Mouse (Mus musculus) testis, adult 2 months (tissue): ENCODE results near the gene Pramef8.

Source experiments
- CTCF ChIP-seq: fragments of 200-500 bp; IDR thresholded peaks from 2 replicates; pipeline ENCODE4 v1.5.1; 2012; ENCODE audit warnings: low read depth, mild to moderate bottlenecking, inconsistent platforms, low read length, moderate library complexity; ENCODE audit not compliant: control insufficient read depth, insufficient read depth, insufficient replicate concordance
- POLR2A ChIP-seq: fragments of 200-500 bp; IDR thresholded peaks from 2 replicates; pipeline ENCODE4 v1.6.1; 2012; ENCODE audit warnings: low read depth, mild to moderate bottlenecking, inconsistent platforms, low read length, moderate library complexity; ENCODE audit not compliant: control insufficient read depth

DNA sequence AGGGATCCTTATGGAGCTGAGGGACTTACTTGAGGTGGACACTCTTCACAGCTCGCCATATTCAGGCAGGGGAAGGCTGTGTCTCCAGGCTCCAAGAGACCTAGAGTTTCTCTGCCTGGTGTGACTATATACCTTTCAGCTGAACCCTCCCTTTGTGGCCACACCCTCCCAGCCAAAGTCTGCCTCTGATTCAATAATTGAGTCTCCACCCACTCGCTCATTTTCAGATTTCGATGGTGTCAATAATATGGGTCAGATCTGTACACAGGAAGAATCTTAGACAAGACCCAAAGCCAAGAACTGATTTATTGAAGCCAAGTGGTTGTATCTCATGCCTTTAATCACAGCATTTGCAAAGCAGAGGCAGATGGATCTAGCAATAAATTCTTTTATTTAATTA lies 38.0 kb downstream of the Pramef8 start, which contains the start of gene Oog4:
- TF ChIP-seq CTCF: no peak
- no peak for TF ChIP-seq POLR2A
